Mouse (Mus musculus): ENCODE results near the gene Otud7b.
A peak's percentile ranks its signal among the peaks of the same experiment; 100 is the strongest.

Otud7b gene

GRCm38 (mm10) chr3:96104261-96105065 lies at the start of gene Otud7b:
Gene Otud7b (plus strand): TSS chr3:96104527.
- peak; percentile 82 to 93 for DNase-seq (ENCODE audit: low spot score in 2 of 2)

DNA sequence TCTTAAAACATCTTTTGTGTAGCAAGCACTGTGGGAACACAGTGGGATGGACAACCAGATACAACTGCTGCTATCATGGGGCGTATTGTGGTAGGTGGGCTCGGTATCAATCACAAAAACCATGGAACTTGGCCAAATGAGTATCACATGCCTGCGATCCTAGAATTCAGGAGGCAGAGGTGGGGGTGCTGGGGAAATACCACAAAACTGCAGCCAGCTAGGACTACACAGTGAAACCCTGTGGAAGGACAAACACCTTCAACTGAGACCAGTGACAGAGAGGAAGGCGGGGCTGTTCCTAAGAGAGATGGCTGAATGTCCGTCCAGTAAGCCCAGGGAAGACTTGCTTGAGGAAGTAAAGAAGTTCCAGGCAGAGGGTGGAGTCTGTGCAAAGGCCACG lies 49.0 kb upstream of the Otud7b start:
- peak in 1 of 2 experiments; percentile 50 for DNase-seq (ENCODE audit: low spot score in 2 of 2)

DNA sequence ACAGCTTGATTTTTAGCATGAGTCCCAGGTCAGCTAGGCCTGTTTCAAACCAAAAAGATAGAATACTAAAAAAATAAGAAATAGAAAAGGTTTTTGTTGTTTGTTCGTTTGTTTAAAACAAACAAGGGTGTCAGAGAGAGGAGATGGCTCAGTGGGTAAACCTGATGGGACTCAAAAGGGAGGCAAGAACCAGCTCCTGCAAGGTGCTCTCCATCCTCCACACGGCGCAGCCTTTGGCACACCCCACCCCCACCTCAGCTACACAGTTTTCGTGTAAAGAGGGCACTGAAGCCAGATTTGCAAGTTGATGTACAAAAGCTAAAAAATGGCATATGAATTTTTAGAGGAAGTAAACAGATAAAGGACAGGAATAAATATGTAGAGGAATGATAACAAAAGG lies 48.3 kb upstream of the Otud7b start:
- no peak for DNase-seq (ENCODE audit: low spot score in 2 of 2)

GRCm38 (mm10) chr3:96057747-96058204 lies 46.6 kb upstream of the Otud7b start:
- DNase-seq (ENCODE audit: low spot score in 2 of 2), result peak; percentile 83 to 92

DNA sequence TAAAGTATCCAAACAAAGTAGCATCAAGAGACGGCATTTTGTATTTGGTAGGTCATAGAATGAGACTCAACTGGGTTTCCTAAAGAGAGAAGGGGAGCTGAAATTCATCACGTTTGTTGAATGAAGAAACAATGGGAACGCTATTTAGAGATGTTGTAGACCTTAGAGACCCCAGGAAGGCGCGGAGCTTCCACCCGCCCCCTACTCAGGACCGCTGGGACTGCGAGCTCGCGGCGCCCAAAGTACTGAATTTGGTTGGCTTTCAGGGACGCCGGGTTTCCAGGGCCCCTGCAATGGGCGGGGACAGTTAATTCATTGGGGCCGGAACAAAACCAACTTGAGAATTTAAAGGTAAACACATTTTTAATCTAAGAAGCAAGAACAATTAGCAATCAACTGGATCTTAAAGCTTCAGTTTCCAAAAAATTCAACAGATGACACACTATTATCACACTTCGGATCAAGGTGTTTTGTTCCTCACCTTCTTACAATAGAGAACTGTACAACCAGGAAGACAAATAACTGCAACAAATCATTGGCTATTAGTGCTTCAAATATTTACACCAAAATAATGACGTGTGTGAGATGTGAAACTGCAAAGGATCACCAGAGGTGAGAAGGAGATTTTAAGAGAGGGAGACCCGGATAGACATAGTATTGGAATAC lies 46.0 kb upstream of the Otud7b start, which contains the start of gene Vps45:
Vps45 (minus strand) TSS at position 236 of the 666 bp plus-strand sequence.
- peak; percentile 73 to 85 for DNase-seq (ENCODE audit: low spot score in 2 of 2)

GRCm38 (mm10) chr3:96060146-96060545 lies 44.2 kb upstream of the Otud7b start:
- no peak for DNase-seq (ENCODE audit: low spot score in 2 of 2)

DNA sequence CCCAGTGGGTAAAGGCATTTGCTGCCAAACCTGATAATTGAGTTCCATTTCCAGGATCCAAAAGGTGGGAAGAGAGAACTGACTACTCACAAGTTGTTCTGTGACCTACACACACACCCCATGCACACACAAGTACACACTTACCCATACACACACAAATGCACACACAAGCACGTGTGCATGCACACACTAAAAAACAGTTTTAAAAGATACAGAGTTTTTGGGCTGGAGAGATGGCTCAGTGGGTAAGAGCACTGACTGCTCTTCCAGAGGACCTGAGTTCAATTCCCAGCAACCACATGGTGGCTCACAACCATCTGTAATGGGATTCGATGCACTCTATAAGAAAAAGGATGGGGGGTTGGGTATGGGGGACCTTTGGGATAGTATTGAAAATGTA lies 41.0 kb upstream of the Otud7b start:
- no peak for DNase-seq (ENCODE audit: low spot score in 2 of 2)

DNA sequence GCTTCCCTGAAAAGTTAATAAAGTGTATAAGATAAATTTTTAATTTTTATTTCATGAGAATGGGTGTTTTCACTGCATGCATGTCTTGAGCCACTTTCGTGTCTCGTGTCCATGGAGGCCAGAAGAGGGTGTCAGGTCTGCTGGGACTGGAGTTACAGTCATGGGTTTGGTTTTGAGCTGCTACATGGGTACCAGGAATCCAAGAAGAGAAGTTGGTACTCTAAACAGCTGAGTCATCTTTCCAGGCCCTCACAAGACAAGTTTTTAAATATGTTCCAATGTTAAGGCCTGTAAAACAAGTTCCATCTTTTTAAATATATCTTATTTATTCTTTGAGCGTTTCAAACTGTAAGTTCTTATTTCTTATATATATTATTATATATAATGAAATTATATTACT lies 40.1 kb upstream of the Otud7b start:
- DNase-seq (ENCODE audit: low spot score in 2 of 2), result no peak

DNA sequence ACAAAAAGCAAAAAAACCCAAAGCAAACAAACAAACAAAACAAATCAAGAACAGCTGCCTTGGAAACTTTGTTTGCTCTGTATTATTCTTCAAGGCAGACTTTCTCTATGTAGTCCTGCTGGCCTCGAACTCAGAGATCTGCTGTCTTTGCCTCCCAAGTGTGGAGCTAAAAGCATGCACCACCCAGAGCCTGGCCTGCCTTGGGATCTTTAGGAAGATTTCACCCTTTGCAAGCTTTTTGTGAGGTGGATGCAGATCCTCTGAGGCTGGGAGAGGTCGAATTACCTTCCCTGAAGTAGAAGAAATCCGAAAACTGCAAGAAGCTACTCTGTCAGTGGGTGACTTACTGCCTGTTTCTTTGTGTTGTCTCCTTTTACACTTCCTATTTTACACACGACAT lies 39.2 kb upstream of the Otud7b start:
- DNase-seq (ENCODE audit: low spot score in 2 of 2), result no peak

- DNase-seq (ENCODE audit: low spot score in 2 of 2), result peak in 1 of 2 experiments; percentile 27
Measured at GRCm38 (mm10) chr3:96065754-96066375, 38.5 kb upstream of the Otud7b start.

GRCm38 (mm10) chr3:96066741-96067140 lies 37.6 kb upstream of the Otud7b start:
- DNase-seq (ENCODE audit: low spot score in 2 of 2), result no peak

- DNase-seq (ENCODE audit: low spot score in 2 of 2), result no peak
Measured at GRCm38 (mm10) chr3:96069046-96069445, 35.3 kb upstream of the Otud7b start.

DNA sequence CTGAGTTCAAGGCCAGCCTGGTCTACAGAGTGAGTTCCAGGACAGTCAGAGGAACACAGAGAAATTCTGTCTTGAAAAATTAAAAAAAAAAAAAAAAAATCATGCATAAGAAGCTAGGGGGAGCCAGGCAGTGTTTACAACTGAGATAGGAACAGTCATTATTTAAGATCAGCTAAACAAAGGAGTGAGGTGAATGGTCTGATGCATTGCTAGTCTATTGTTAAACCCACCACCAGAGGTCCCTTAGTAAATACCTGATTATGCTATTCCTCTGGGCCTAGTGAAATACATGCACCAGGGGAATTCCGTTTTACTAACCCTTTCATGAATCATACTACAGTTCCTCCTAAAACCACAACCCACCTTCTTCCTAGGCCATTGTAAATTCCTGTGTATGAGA lies 34.8 kb upstream of the Otud7b start:
- no peak for DNase-seq (ENCODE audit: low spot score in 2 of 2)

DNA sequence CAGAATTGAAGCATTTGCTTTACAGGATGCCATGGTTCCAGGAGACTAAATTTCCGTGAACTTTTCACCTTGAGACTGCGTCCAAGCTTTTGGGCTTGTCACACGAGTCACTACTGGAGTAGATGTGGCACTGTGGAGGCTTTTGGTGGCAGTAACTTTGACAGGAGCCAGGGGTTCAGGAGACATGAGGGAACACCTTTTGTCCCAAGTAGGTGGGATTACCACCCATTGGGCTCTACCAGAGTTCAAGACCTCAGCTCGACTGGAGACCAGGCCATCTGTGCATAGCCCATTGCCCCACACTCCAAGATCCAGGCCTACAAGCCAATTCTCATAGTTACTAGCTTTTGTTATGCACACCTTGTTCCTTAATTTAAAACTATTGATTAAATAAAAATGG lies 34.1 kb upstream of the Otud7b start:
- DNase-seq (ENCODE audit: low spot score in 2 of 2), result no peak

DNA sequence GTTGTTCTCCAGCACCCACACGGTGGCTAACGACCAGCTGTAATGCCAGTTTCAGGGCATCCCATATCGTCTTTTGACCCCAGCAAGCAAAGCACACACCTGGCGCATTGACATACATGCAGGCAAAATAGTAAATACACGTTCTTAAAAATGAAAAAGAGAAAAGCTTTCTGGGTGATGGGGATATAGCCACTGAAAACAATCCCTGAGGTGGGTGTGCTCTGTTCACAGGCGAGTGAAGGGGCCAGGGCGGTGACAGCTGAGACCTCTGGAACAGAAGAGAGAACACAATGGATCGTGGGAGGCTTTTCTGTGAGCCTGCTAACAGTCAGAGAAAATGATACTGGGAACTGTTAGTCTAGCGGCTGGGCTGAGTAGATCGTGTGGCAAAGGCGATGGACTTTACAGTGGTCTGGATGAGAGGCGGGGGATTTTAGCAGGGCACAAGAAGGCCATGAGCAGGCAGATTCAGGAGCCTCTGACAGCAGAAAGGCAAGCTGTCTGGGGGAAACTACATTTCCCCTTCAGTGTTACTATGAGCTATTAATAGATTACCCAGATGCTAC lies 31.3 kb upstream of the Otud7b start:
- DNase-seq (ENCODE audit: low spot score in 2 of 2), result peak in 1 of 2 experiments; percentile 52

DNA sequence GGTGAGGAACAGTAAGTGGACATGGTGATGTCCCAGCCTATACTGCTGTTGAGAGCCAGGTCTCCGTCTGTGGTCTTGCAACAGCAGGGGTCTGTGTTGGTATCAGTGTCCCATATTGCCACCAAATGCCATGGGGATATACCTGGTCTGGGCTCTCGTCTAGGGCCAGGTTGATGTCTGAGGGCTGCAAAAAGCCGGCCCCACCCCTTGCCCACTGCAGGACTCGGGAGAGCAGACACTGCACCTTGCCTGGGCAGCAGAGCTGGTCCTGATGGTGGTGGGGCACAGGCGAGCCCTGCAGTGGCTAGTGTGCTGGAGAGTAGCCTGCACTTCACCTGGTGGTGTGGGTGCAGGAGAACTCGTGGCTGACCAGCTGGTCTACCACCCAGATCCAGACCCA lies 26.3 kb upstream of the Otud7b start:
- no peak for DNase-seq (ENCODE audit: low spot score in 2 of 2)

GRCm38 (mm10) chr3:96078711-96079110 lies 25.6 kb upstream of the Otud7b start:
- DNase-seq (ENCODE audit: low spot score in 2 of 2), result no peak

- peak in 1 of 2 experiments; percentile 45 for DNase-seq (ENCODE audit: low spot score in 2 of 2)
Measured at GRCm38 (mm10) chr3:96081006-96081405, 23.3 kb upstream of the Otud7b start.

DNA sequence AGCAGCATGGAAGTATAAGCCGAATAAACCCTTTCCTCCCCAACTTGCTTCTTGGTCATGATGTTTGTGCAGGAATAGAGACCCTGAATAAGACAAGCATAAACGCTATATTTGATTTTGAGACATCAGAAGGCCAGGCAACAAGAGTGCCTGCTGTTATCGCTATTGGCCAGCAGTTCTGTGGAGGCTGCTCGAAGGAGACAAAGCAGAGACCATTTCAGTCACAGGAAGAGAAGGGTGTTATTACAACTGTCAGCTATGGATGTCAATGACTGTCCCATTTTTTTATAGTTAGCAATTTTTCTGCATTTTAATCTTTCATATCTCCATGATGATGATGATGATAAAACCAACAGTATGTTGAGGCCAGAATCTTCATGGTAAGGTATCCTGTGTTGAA lies 22.7 kb upstream of the Otud7b start:
- no peak for DNase-seq (ENCODE audit: low spot score in 2 of 2)

DNA sequence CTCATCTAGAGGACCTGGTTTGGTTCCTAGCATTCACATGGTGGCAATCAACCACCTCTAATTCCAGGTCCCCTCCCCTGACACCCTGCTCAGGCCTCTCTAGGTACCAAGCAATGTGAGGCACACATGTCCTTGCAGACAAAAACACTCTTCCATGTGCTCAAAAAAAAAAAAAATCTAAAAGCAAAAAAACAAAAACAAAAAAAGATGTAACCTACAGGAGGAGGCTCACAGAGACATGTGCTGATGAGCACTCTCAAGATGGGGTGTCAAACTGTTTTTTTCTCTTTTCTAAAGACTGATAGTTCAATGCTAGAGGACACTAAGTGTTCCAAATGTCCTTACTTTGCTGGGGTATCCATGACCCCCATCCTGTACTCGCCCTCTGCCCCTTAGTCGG lies 22.2 kb upstream of the Otud7b start:
- no peak for DNase-seq (ENCODE audit: low spot score in 2 of 2)

DNA sequence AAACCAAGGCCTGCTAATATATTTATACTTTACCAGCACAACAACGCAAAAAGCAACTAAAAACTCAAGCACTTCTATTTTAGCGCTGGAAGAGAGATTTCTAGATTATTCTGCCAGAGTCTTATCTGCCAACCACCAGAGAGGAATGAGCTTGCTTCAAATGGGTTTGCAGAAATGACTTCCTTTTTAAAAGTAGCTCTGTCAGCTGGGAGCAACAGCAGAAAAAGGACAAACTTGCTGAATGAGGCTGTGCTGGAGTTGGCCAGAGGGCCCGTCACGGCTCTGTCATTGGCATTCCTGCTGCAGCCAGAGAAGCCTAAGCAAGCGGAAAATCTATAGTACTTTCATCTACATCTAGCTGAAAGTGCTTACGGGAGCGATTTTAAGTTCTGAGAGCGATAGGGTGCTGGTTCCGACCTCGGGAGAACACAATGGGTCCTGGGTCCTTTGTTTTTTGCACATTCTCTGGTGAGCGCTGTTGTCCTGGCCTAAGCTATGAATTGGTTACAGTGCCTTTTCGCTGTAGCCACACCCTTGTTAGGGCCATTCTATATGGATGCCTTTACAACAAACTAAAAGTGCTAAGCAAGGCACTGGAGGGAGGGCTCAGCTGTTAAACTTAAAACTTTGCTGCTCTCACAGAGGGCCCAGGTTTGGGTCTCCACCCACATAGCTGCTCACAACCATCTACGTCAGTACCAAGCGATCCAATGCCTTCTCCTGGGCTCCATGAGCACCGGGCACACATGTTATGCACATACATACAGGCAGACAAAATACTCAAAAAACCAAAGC lies 21.4 kb upstream of the Otud7b start:
- no peak for DNase-seq (ENCODE audit: low spot score in 2 of 2)

Measured in spleen, postnatal 4 days (tissue).